In the genomic region with DNA sequence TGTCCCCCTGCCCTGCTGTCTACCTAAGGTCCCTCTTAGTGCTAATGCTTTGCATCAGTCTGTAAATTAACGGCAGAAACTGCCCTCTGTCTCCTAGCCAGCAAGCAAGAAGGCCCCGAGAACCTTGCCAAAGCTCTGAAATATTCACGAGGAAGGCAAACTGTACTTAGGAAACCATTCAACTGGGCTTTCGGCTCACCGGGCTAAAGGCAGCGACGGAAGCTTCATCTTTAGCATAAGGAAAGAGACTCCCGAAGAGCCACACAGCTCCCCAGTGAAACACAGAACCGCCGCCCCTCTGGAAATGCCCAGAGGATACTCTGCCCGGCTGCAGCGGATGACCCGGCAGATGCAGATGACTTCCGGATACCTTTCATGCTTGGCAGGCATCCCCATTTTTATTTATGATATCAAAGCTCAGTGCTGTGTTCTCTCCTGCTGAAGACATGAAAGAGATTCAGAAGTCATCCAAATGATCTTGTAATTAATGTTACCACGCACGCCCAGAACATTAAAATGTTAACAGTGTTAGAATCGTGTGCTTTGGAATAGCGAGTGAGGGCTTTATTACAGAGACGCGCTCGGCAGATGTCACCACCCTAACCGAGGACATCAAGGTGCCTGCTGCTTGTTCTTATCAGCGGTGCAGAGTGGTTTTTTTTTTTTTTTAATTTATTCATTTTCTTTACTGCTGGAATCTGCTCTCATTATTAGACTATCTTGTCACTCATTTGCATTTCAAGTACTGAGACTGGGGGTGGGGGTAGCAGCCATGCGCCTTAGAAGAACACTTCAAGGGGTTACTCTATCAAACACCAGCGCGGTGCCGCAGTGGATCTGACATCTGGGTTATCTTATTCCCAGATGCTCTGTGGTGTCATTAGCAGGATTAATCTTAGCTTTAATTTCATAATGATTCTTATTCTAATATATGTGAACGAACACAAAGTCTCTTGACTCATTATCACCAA, we compare ENCODE assay signal across 11 mouse cellular contexts.
DNase-seq lines count a peak whose midpoint lies in the region; ATAC-seq and TF ChIP-seq lines count a peak whose summit lies in the region.
"Had no signal": no experiment of that assay in that cellular context is flagged by ENCODE, and none has a peak within 500 bp of the region (broad histone marks: within the 10 kb centered on the region; RNA-seq: fewer than 3 reads in every experiment).

No protein-coding gene starts in this region.

- H3K4me1 ChIP-seq in heart, embryonic 13.5 days, result no peaks in the 10 kb centered on the region
- H3K4me1 ChIP-seq in forebrain, embryonic 15.5 days, result peaks cover 31% of the 10 kb centered on the region
- H3K4me1 ChIP-seq in hindbrain, postnatal 0 days (ENCODE audit: insufficient read depth, low read length), result no peaks in the 10 kb centered on the region
- peaks cover 28% of the 10 kb centered on the region for H3K4me1 ChIP-seq in neural tube, embryonic 13.5 days (replicated peaks)

- intact Hi-C loops in heart, postnatal 36 days (cut with DNase I), result loop anchor here (5.0 kb wide), 1 partner anchor 794 kb away; no protein-coding TSS in a partner anchor

- H3K4me2 ChIP-seq in heart, embryonic 13.5 days, result peak overlapping the region; percentile 16; the same call in 1 of the 2 replicates
- peak overlapping the region; percentile 25 for H3K4me2 ChIP-seq in forebrain, embryonic 15.5 days (replicated peaks)
- peak overlapping the region; percentile 35 for H3K4me2 ChIP-seq in hindbrain, postnatal 0 days (ENCODE audit: low read depth, low read length)
- peak overlapping the region; percentile 47 for H3K4me2 ChIP-seq in neural tube, embryonic 13.5 days

- no peak for TF ChIP-seq CTCF in hindbrain, postnatal 0 days (IDR thresholded peaks at IDR 0.05; ENCODE audit: low read depth)

- WGBS in heart, embryonic 13.5 days, result 57% methylated on average over 28 of the region's 28 CpGs
- WGBS in forebrain, embryonic 15.5 days, result 46% methylated on average over 28 of the region's 28 CpGs
- 36% methylated on average over 28 of the region's 28 CpGs for whole genome bisulfite sequencing in hindbrain, postnatal 0 days
- WGBS in neural tube, embryonic 13.5 days, result 33% methylated on average over 28 of the region's 28 CpGs

- no peaks in the 10 kb centered on the region for H3K9me3 ChIP-seq in heart, embryonic 13.5 days
- no peaks in the 10 kb centered on the region for H3K9me3 ChIP-seq in forebrain, embryonic 15.5 days
- no peaks in the 10 kb centered on the region for H3K9me3 ChIP-seq in hindbrain, postnatal 0 days (ENCODE audit: low read length)
- H3K9me3 ChIP-seq in neural tube, embryonic 13.5 days, result no peaks in the 10 kb centered on the region

- H3K4me3 ChIP-seq in heart, embryonic 13.5 days, result no peak overlapping the region
- H3K4me3 ChIP-seq in forebrain, embryonic 15.5 days, result no peak overlapping the region
- no peak overlapping the region; the same call in 1 of the 2 replicates for H3K4me3 ChIP-seq in hindbrain, postnatal 0 days (ENCODE audit: low read length)
- peak overlapping the region; percentile 10; the same call in 1 of the 2 replicates for H3K4me3 ChIP-seq in neural tube, embryonic 13.5 days
- H3K4me3 ChIP-seq: left cerebral cortex, adult 2 months had no signal

- no peak overlapping the region for H3K27ac ChIP-seq in heart, embryonic 13.5 days (replicated peaks)
- no peak overlapping the region for H3K27ac ChIP-seq in forebrain, embryonic 15.5 days (replicated peaks)
- no peak overlapping the region for H3K27ac ChIP-seq in hindbrain, postnatal 0 days
- peak overlapping the region; percentile 46 for H3K27ac ChIP-seq in neural tube, embryonic 13.5 days (replicated peaks)
- H3K27ac ChIP-seq: left cerebral cortex, adult 2 months had no signal

- H3K9ac ChIP-seq in heart, embryonic 13.5 days, result no peak overlapping the region
- H3K9ac ChIP-seq in forebrain, embryonic 15.5 days (replicated peaks), result no peak overlapping the region
- no peak overlapping the region for H3K9ac ChIP-seq in hindbrain, postnatal 0 days (replicated peaks; ENCODE audit: low read length)
- H3K9ac ChIP-seq in neural tube, embryonic 13.5 days, result no peak overlapping the region
- H3K9ac ChIP-seq: liver, postnatal 0 days had no signal

- no peak for DNase-seq in heart, postnatal 36 days
- DNase-seq in hindbrain, postnatal 0 days (ENCODE audit: low spot score), result peak; percentile 27
- DNase-seq in right cerebral cortex, postnatal 36 days (ENCODE audit: low spot score in 2 of 2), result no peak
- no peak for DNase-seq in urinary bladder, postnatal 36 days (ENCODE audit: low spot score in 2 of 2)
- DNase-seq: adrenal gland, postnatal 14 days; kidney, adult 18-20 months; liver, postnatal 0 days had no signal

- H3K27me3 ChIP-seq in heart, embryonic 13.5 days (replicated peaks), result peaks cover 16% of the 10 kb centered on the region
- H3K27me3 ChIP-seq in forebrain, embryonic 15.5 days, result peaks cover 22% of the 10 kb centered on the region; the same call in 1 of the 2 replicates
- no peaks in the 10 kb centered on the region for H3K27me3 ChIP-seq in hindbrain, postnatal 0 days (ENCODE audit: insufficient read depth, low read length)
- no peaks in the 10 kb centered on the region for H3K27me3 ChIP-seq in neural tube, embryonic 13.5 days

- no peaks in the 10 kb centered on the region for H3K36me3 ChIP-seq in heart, embryonic 13.5 days
- H3K36me3 ChIP-seq in forebrain, embryonic 15.5 days, result no peaks in the 10 kb centered on the region
- H3K36me3 ChIP-seq in hindbrain, postnatal 0 days (ENCODE audit: insufficient read depth, low read length), result no peaks in the 10 kb centered on the region
- no peaks in the 10 kb centered on the region for H3K36me3 ChIP-seq in neural tube, embryonic 13.5 days

- no peak for ATAC-seq in heart, embryonic 13.5 days (ENCODE audit: extremely low read depth, insufficient number of reproducible peaks, low FRiP score, low TSS enrichment)
- peak; percentile 68; the same call in 1 of the 2 replicates for ATAC-seq in forebrain, embryonic 15.5 days (replicated peaks)
- peak; percentile 55; the same call in 1 of the 2 replicates for ATAC-seq in hindbrain, postnatal 0 days
- ATAC-seq in neural tube, embryonic 13.5 days (ENCODE audit: low read depth), result peak; percentile 82
- ATAC-seq: liver, postnatal 0 days had no signal
